Mouse (Mus musculus): ENCODE data around the gene Uqcc3.
"Not testable (repeated sequence)": the region's sequence is repeated elsewhere in the genome, so short reads cannot be mapped to it uniquely, and the experiment has no call there.

The Uqcc3 gene

DNA sequence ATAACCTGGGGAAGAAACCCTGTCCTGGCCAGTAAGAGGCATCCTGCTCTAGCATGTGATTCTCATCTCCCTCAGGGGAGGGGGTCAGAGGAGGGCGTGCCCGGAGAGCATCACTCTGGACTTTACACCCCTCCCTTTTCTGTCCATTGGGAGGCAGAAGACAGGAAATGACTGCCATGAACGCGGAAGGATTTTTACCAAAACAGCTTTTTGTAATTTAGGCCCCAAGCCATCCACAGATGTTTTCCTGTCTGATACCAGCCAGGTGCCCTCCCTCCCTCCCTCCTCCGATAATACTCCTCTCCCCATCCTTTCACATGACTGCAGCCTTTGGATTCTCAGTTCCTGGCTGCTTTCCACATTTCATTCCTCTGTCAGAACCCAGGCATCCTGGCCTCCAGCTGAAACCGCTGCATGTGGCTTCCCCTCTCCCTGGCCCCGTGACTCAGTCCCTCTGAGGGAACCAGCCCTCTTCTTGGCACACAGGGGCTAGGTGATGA is 30.3 kb downstream of the Uqcc3 start, which contains the start of gene Lrrn4cl:
Gene Lrrn4cl (plus strand): TSS at position 367 of the 500 bp plus-strand sequence.
- DNase-seq (ENCODE audit: low read depth, low spot score): no peak

DNA sequence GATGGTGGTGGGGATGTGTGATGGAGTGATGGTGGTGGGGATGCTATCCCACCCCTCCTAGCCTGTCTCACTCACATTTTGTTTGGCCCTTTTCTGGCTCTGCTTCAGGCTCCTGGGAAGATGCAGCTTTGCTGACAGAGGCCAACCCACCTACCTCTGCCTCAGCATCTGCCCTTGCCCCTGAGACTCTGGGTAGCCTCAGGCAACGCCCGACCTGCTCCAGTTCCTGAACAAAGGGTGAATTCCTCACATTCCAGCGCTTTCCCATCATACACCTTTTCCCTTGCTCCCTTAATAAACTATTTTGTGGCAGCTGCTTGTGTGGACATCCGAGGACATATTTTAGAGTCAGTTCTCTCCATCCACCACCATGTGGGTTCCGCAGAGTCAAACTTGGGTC is 32.4 kb downstream of the Uqcc3 start:
- DNase-seq (ENCODE audit: low read depth, low spot score): no peak

DNA sequence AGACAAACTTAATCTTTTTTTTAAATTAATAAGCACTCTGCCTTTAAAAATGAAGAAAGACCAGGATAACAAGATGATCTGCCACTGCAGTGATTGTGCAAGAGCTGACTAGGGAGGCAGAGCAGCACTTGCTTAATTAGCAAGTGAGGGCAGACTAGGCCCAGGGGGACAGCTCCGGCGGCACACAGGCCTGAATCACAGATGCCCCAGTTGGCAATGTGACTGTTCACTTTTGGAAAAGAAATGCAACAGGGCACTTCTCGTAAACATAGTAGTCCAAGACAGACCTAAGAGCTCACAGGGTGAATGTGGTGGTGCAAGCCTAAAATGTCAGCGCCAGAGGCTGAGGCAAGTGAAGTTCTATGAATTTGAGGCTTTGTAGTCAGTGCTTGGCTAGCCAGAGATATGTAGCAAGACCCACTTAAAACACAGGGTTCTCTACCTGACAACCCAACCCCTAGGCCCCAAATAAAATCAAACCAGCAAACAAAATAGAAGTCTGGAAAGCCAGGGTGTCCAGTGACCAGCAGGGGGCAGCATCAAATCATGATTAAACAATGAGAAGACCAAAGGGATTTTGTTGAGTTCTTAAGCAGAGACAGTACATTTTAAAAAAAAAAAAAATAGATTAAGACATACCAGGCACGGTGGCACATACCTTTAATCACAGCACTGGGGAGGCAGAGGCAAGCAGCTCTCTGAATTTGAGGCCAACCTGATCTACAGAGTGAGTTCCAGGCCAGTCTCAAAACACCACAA is 36.2 kb downstream of the Uqcc3 start:
- no peak for DNase-seq (ENCODE audit: low read depth, low spot score)

DNA sequence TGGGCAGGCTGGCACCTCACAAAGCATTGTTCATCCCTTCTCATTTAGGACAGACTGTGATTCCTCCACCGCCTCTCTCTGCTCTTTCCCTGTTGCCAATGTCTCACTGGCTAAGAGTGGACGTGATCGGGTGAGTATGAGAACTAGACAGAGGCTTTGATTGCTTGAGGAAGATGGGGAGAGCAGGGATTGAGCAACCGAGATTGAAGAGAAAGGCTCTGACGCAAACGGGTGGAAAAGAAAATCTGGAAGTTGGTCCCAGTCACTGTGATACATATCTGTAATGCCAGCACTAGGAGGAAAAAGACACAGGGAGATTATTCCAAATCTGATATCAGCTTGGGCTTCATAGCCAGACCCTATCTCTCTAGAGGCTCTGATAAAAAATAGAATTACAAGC is 37.8 kb downstream of the Uqcc3 start:
- no peak for DNase-seq (ENCODE audit: low read depth, low spot score)

DNA sequence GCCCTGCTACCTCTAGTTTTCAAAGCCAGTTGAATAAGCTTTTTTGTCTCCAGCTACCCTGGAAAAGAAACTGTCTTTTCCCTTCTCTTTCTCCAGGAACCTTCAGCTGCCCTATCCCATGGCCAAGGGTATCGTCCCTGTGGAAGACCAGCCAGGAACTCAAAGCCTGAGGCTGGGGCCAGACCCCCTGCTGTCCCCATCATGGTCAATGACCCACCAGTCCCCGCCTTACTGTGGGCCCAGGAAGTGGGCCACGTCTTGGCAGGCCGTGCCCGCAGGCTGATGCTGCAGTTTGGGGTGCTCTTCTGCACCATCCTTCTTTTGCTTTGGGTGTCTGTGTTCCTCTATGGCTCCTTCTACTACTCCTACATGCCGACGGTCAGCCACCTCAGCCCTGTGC is 39.7 kb downstream of the Uqcc3 start:
- no peak for DNase-seq (ENCODE audit: low read depth, low spot score)

DNA sequence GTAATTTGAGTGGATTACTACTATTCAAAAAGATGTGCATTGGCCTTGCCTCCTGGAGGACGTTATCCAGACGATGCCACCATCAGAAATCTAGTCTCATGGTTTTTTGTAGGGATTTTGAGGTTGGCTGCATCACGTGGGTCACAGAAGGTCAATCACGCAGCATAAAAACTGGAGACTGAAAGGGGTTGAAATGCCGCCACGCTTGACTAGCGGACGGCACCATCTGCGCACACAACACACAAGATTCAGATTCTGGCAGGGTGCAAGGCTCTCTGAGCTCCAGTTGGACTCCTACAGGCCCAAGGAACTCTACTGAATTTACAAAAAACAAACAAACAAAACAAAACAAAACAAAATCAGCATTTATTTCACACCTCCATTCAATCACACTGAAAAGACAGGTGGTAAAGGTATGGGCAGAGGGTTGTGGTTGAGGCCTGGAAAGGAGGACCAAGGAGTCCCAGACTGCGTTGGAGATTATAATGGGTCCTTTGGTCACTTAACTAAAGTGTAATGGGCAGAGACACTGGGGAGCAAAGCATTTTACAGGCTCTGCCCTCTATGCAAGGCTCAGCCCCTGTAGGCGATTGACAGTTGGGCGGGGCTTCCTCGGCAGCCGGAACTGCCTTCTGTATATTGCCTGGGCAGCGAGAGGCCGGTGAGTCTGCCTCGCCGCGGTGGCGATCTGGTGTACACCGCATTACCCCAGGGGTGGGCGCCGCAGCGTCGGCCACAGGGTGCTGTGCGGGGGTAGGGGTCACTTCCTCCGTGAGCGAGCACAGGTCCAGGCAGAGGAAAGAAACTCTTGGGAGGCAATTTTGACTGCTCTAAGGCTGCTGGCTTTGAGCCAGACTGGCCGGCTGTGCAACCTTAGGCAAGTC is 40.6 kb downstream of the Uqcc3 start:
- no peak for DNase-seq (ENCODE audit: low read depth, low spot score)

DNA sequence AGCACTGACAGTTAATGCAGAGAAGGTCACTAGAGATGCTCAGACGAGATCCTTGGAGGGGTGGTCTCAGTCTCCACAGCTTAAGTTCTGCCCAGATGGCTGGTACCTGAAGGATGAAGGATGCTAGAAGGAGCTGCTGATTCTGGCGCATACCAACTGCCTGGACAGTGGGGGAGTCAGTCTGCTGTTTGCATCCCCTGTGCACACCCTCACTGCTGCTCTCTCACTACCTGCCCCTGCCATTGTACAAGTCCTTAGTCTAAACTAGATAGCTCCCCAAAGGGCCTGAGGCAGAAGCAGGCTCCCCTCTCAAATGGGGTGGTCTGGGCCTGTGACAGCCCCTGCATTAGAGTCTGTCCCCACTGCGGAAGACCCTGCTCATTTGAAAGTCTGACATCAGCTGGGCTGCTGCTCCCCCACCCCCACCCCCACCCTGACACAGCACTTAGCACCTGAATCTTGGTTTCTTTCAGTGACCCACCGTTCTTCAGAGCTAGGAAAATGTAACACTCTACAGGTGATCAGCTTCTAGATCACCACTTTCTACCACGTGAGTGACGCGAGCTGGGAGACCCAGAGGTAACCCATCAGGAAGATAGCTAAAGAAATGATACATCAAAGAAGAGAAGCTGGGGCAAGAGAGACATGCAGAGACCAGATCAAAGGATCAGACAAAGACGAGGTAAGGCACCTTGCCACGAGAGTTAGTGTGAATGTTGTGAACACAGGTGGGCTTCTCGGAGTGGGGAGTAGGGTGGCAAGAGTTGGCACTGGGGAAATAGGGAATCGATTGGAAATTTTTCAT is 41.4 kb downstream of the Uqcc3 start, which contains the start of gene Gng3:
Gene Gng3 (minus strand): TSS at position 92 of the 805 bp plus-strand sequence.
- DNase-seq (ENCODE audit: low read depth, low spot score): peak; percentile 95

DNA sequence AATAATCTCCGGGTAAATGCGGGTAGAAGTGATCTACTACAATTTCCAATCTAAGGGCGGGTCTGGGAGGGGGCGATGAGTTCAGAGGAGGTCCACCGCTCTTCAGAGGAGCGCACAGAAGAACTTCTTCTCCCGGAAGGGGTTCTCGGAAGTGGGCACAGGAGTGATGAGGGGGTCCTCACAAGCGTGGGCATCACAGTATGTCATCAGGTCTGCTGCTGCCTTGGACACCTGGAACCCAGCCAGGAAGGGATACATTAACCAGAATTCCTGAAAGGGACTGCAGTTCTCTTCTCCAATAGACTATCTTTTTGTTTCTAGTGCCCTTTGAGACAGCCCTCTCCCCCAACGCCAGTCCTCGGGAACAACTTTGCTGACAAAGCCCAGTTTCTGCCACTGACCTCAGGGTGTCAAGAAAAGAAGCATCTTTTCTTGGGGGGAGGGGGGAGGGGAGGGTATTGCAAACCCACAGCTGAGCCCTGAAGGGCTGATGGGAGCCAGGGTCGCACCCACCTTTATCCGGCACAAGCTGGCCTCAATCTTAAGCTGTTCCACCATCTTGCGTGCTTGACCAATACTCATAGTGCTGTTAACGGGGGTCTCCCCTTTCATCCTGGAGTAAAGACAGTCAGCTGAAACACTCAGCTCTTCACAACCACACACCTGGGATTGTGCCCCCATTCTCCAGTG is 42.5 kb downstream of the Uqcc3 start:
- no peak for DNase-seq (ENCODE audit: low read depth, low spot score)

DNA sequence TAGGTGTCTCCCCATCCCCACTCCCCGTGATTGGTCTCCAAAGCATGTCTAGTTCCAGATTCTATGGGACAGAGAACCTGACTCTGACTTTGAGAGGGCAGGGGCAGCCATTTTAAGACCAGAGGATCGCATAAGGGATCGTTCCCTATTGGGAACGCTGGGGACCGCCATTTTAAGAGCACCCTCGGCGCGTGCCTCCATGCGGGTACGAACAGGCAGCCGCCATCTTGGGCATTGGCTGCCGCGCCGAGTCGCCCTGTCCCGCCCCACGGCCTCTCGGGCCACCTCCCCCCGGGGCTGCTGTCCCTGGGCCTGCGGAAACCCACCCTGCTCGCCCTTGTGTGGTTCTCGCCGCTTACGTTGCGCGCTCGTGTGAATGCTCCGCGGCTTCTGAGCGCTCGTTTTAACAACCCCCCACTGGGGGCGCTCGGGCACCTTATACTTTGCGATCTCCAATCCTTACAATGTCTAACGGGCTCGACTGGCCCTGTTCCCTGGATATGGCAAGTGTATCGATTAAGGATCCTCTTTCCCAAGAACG is 43.4 kb downstream of the Uqcc3 start, which contains the start of gene Bscl2:
Gene Bscl2 (plus strand): TSS at position 217 of the 541 bp plus-strand sequence.
- DNase-seq (ENCODE audit: low read depth, low spot score): no peak

DNA sequence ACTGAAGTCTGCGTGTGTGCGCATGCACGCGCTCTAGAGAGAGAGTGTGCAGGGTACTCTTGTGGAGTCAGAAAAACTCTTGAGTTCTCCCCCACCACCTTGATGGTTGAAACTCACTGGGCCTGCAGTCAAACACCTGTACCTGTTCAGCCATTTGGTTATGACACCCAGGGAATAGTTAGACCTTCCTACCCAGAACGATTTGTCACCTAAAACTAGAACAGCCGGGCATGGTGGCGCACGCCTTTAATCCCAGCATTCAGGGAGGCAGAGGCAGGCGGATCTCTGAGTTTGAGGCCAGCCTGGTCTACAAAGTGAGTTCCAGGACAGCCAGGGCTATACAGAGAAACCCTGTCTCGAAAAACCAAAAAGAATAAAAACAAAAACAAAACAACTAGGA is 44.4 kb downstream of the Uqcc3 start:
- DNase-seq (ENCODE audit: low read depth, low spot score): not testable (repeated sequence)

DNA sequence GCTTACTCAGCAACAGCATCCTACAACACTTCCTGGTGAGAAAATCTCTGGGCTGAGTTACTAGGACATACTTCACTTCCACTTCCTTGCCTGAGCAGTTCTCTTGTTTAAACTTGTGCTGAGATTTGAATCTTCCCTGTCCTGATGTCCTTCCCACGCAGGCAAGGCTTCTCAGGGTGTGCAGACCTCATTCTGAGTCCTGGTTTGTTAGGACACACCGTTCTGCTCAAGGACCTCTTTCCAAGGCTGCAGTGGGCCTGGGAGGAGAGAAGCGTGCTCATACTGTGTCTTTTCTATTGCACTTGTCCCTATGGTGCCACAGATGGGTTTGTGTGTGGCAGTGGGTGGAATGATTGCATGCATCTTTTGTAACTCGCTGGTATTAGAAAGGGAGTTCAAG is 47.8 kb downstream of the Uqcc3 start:
- no peak for DNase-seq (ENCODE audit: low read depth, low spot score)

DNA sequence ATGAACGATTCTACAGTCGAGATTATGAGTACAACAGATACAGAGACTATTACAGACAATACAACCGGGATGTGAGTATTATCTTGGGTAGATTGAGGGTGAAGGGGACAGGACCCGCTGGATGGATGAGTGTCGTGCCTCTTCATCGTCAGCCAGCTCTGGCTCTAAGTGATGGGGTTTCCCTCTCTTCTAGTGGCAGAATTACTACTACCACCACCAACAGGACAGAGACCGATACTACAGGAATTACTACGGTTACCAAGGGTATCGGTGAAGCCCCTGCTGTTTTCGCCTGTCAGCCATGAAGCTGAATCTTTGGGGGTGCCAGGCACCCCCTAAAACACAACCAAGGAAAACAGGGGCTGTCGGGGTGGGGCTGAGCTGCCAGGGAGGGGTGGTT is 49.5 kb downstream of the Uqcc3 start:
- DNase-seq (ENCODE audit: low read depth, low spot score): no peak

DNA sequence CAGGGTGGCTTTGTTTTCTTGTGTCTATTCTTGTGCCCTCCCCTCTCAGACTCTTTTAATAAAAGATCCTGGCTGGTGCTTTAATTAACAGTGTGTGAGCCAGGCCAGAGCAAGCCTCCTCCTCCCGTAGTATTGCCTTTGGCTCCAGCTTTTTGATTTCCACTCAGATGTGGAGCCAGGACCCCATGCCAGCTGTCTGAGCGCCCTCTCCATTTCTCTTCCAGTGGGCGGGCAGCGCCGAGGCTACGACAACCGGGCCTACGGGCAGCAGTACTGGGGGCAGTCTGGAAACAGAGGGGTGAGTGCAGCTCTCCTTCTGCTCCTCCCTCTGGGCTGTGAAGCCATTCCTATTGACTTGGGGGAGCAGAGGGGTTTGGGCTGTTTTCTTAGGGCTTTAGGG is 50.1 kb downstream of the Uqcc3 start:
- no peak for DNase-seq (ENCODE audit: low read depth, low spot score)

All from telencephalon, adult 2 months (tissue).